Mouse (Mus musculus): ENCODE data around the gene Scmh1. TPM values are rescaled to one million over a fixed set of nuclear protein-coding genes. Genes with fewer than 3 reads are reported as not detected.

The Scmh1 gene
- total and polyA plus RNA-seq, 2 experiments from 2014 or later: 26.8 to 51.5 TPM

- Histone ChIP-seq H3K27me3 (ENCODE audit: control insufficient read depth, insufficient read depth, low read length) (peaks cover 17% of the 10 kb centered on the region; the same call in 1 of the 2 replicates), H3K9me3 (replicated peaks; ENCODE audit: control insufficient read depth, low read length) (no peaks in the 10 kb centered on the region), H3K4me3 (ENCODE audit: low read depth, low read length) (no peak overlapping the region), H3K4me2 (ENCODE audit: low read depth, low read length) (no peak overlapping the region), H3K4me1 (ENCODE audit: control insufficient read depth, insufficient read depth) (peaks cover 16% of the 10 kb centered on the region), H3K27ac (ENCODE audit: low read depth) (no peak overlapping the region), H3K9ac (replicated peaks; ENCODE audit: low read depth, low read length) (no peak overlapping the region), H3K36me3 (replicated peaks; ENCODE audit: control insufficient read depth, insufficient read depth, low read length) (no peaks in the 10 kb centered on the region)
- 11% methylated on average over 4 of the region's 4 CpGs for WGBS
- DNase-seq (ENCODE audit: low spot score) (peak; percentile 35), ATAC-seq (ENCODE audit: insufficient read depth, low read depth) (no peak)
- TF ChIP-seq EP300 (IDR thresholded peaks at IDR 0.05; ENCODE audit: low read depth): no peak
- peak; percentile 86 for TF ChIP-seq CTCF (IDR thresholded peaks at IDR 0.05; ENCODE audit: low read depth)
Measured at GRCm38 (mm10) chr4:120368663-120369062, 36.4 kb upstream of the Scmh1 start.

GRCm38 (mm10) chr4:120369156-120369555 is 35.9 kb upstream of the Scmh1 start:
- 45% methylated on average over 2 of the region's 2 CpGs for WGBS
- DNase-seq (ENCODE audit: low spot score): peak; percentile 16
- Histone ChIP-seq H3K27ac (ENCODE audit: low read depth) (no peak overlapping the region), H3K9me3 (replicated peaks; ENCODE audit: control insufficient read depth, low read length) (no peaks in the 10 kb centered on the region), H3K4me3 (ENCODE audit: low read depth, low read length) (no peak overlapping the region), H3K27me3 (ENCODE audit: control insufficient read depth, insufficient read depth, low read length) (peaks cover 17% of the 10 kb centered on the region; the same call in 1 of the 2 replicates), H3K4me2 (ENCODE audit: low read depth, low read length) (peak overlapping the region; percentile 47; the same call in 1 of the 2 replicates), H3K36me3 (replicated peaks; ENCODE audit: control insufficient read depth, insufficient read depth, low read length) (no peaks in the 10 kb centered on the region), H3K9ac (replicated peaks; ENCODE audit: low read depth, low read length) (no peak overlapping the region), H3K4me1 (ENCODE audit: control insufficient read depth, insufficient read depth) (peaks cover 16% of the 10 kb centered on the region)
- ATAC-seq (ENCODE audit: insufficient read depth, low read depth): no peak
- no peak for TF ChIP-seq EP300 (IDR thresholded peaks at IDR 0.05; ENCODE audit: low read depth)
- no peak for TF ChIP-seq CTCF (IDR thresholded peaks at IDR 0.05; ENCODE audit: low read depth)

GRCm38 (mm10) chr4:120369861-120370366 is 35.2 kb upstream of the Scmh1 start:
- H3K4me3 ChIP-seq (ENCODE audit: low read depth, low read length): peak overlapping the region; percentile 15
- DNase-seq (ENCODE audit: low spot score) (peak; percentile 14), ATAC-seq (ENCODE audit: insufficient read depth, low read depth) (no peak)
- H3K9ac ChIP-seq (replicated peaks; ENCODE audit: low read depth, low read length): 0 out of 2 replicates have a peak overlapping the region, but pooled peaks have one; percentile 35
- peak overlapping the region; percentile 47 for H3K4me2 ChIP-seq (ENCODE audit: low read depth, low read length)
- peaks cover 17% of the 10 kb centered on the region; the same call in 1 of the 2 replicates for H3K27me3 ChIP-seq (ENCODE audit: control insufficient read depth, insufficient read depth, low read length)
- 29% methylated on average over 10 of the region's 10 CpGs for WGBS
- H3K9me3 ChIP-seq (replicated peaks; ENCODE audit: control insufficient read depth, low read length): no peaks in the 10 kb centered on the region
- TF ChIP-seq CTCF (IDR thresholded peaks at IDR 0.05; ENCODE audit: low read depth) (no peak), EP300 (IDR thresholded peaks at IDR 0.05; ENCODE audit: low read depth) (no peak)
- H3K36me3 ChIP-seq (replicated peaks; ENCODE audit: control insufficient read depth, insufficient read depth, low read length): no peaks in the 10 kb centered on the region
- H3K27ac ChIP-seq (ENCODE audit: low read depth): peak overlapping the region; percentile 31; the same call in 1 of the 2 replicates
- peaks cover 16% of the 10 kb centered on the region for H3K4me1 ChIP-seq (ENCODE audit: control insufficient read depth, insufficient read depth)

GRCm38 (mm10) chr4:120372838-120373237 is 32.2 kb upstream of the Scmh1 start:
- 76% methylated on average over 3 of the region's 3 CpGs for WGBS
- H3K27me3 ChIP-seq (ENCODE audit: control insufficient read depth, insufficient read depth, low read length): peaks cover 16% of the 10 kb centered on the region; the same call in 1 of the 2 replicates
- no peaks in the 10 kb centered on the region for H3K9me3 ChIP-seq (replicated peaks; ENCODE audit: control insufficient read depth, low read length)
- no peak overlapping the region for H3K27ac ChIP-seq (ENCODE audit: low read depth)
- no peak for ATAC-seq (ENCODE audit: insufficient read depth, low read depth)
- TF ChIP-seq EP300 (IDR thresholded peaks at IDR 0.05; ENCODE audit: low read depth) (no peak), CTCF (IDR thresholded peaks at IDR 0.05; ENCODE audit: low read depth) (no peak)
- peaks cover 14% of the 10 kb centered on the region for H3K4me1 ChIP-seq (ENCODE audit: control insufficient read depth, insufficient read depth)
- no peaks in the 10 kb centered on the region for H3K36me3 ChIP-seq (replicated peaks; ENCODE audit: control insufficient read depth, insufficient read depth, low read length)
- no peak overlapping the region for H3K9ac ChIP-seq (replicated peaks; ENCODE audit: low read depth, low read length)
- H3K4me2 ChIP-seq (ENCODE audit: low read depth, low read length): no peak overlapping the region
- H3K4me3 ChIP-seq (ENCODE audit: low read depth, low read length): no peak overlapping the region
- DNase-seq (ENCODE audit: low spot score): no peak

GRCm38 (mm10) chr4:120373813-120374212 is 31.3 kb upstream of the Scmh1 start:
- WGBS: 37% methylated on average over 4 of the region's 4 CpGs
- H3K4me3 ChIP-seq (ENCODE audit: low read depth, low read length): no peak overlapping the region
- no peak for DNase-seq (ENCODE audit: low spot score)
- no peak overlapping the region for H3K9ac ChIP-seq (replicated peaks; ENCODE audit: low read depth, low read length)
- H3K4me2 ChIP-seq (ENCODE audit: low read depth, low read length): no peak overlapping the region
- H3K27me3 ChIP-seq (ENCODE audit: control insufficient read depth, insufficient read depth, low read length): peaks cover 10% of the 10 kb centered on the region; the same call in 1 of the 2 replicates
- ATAC-seq (ENCODE audit: insufficient read depth, low read depth): no peak
- H3K36me3 ChIP-seq (replicated peaks; ENCODE audit: control insufficient read depth, insufficient read depth, low read length): no peaks in the 10 kb centered on the region
- no peaks in the 10 kb centered on the region for H3K9me3 ChIP-seq (replicated peaks; ENCODE audit: control insufficient read depth, low read length)
- no peak overlapping the region for H3K27ac ChIP-seq (ENCODE audit: low read depth)
- peaks cover 10% of the 10 kb centered on the region for H3K4me1 ChIP-seq (ENCODE audit: control insufficient read depth, insufficient read depth)
- no peak for TF ChIP-seq EP300 (IDR thresholded peaks at IDR 0.05; ENCODE audit: low read depth)
- no peak for TF ChIP-seq CTCF (IDR thresholded peaks at IDR 0.05; ENCODE audit: low read depth)
